Mouse (Mus musculus) right cerebral cortex, postnatal 25 days (tissue): ENCODE results near the gene Ntrk3.

Experiments
- DNase-seq: peaks from one replicate; pipeline ENCODE4 v3.0.0; 2022

The Ntrk3 gene

GRCm38 (mm10) chr7:78305770-78306169, 432.0 kb downstream of the Ntrk3 start:
- no peak for DNase-seq

GRCm38 (mm10) chr7:78305029-78305428, 432.8 kb downstream of the Ntrk3 start:
- DNase-seq, result no peak

- peak; percentile 39 for DNase-seq
Measured at GRCm38 (mm10) chr7:78297290-78297689, 440.5 kb downstream of the Ntrk3 start.

- no peak for DNase-seq
Measured at GRCm38 (mm10) chr7:78294322-78294721, 443.5 kb downstream of the Ntrk3 start.

- no peak for DNase-seq
Measured at GRCm38 (mm10) chr7:78290186-78290585, 447.6 kb downstream of the Ntrk3 start.

GRCm38 (mm10) chr7:78286516-78287238, 451.1 kb downstream of the Ntrk3 start:
- DNase-seq, result no peak

GRCm38 (mm10) chr7:78269506-78270250, 468.1 kb downstream of the Ntrk3 start:
- no peak for DNase-seq

- DNase-seq, result no peak
Measured at GRCm38 (mm10) chr7:78267461-78268007, 470.3 kb downstream of the Ntrk3 start.

GRCm38 (mm10) chr7:78264432-78265002, 473.3 kb downstream of the Ntrk3 start:
- no peak for DNase-seq

GRCm38 (mm10) chr7:78261420-78262125, 476.2 kb downstream of the Ntrk3 start:
- DNase-seq, result no peak

GRCm38 (mm10) chr7:78258151-78258550, 479.7 kb downstream of the Ntrk3 start:
- DNase-seq, result no peak

- DNase-seq, result no peak
Measured at GRCm38 (mm10) chr7:78253777-78254385, 483.9 kb downstream of the Ntrk3 start.

GRCm38 (mm10) chr7:78248119-78248642, 489.6 kb downstream of the Ntrk3 start:
- DNase-seq, result no peak

GRCm38 (mm10) chr7:78239012-78239411, 498.8 kb downstream of the Ntrk3 start:
- no peak for DNase-seq

- DNase-seq, result no peak
Measured at GRCm38 (mm10) chr7:78221668-78222067, 516.1 kb downstream of the Ntrk3 start.

GRCm38 (mm10) chr7:78220949-78221348, 516.9 kb downstream of the Ntrk3 start:
- no peak for DNase-seq

GRCm38 (mm10) chr7:78190931-78191653, 546.7 kb downstream of the Ntrk3 start:
- DNase-seq, result peak; percentile 48

GRCm38 (mm10) chr7:78185578-78185977, 552.2 kb downstream of the Ntrk3 start:
- DNase-seq, result no peak

- no peak for DNase-seq
Measured at GRCm38 (mm10) chr7:78183396-78183795, 554.4 kb downstream of the Ntrk3 start.

GRCm38 (mm10) chr7:78179996-78180665, 557.7 kb downstream of the Ntrk3 start:
- no peak for DNase-seq
